Mouse (Mus musculus): ENCODE measurements around the gene Atxn3. TPM values are rescaled to one million over a fixed set of nuclear protein-coding genes. Genes with fewer than 3 reads are reported as not detected.

Atxn3 gene
- 5.8 and 6.8 TPM in 2 replicates for polyA plus RNA-seq (2012; rRNA removed)

GRCm38 (mm10) chr12:101957942-101958544 is at the start of gene Atxn3:
TSS of gene Atxn3 (minus strand) at chr12:101958246.

DNA sequence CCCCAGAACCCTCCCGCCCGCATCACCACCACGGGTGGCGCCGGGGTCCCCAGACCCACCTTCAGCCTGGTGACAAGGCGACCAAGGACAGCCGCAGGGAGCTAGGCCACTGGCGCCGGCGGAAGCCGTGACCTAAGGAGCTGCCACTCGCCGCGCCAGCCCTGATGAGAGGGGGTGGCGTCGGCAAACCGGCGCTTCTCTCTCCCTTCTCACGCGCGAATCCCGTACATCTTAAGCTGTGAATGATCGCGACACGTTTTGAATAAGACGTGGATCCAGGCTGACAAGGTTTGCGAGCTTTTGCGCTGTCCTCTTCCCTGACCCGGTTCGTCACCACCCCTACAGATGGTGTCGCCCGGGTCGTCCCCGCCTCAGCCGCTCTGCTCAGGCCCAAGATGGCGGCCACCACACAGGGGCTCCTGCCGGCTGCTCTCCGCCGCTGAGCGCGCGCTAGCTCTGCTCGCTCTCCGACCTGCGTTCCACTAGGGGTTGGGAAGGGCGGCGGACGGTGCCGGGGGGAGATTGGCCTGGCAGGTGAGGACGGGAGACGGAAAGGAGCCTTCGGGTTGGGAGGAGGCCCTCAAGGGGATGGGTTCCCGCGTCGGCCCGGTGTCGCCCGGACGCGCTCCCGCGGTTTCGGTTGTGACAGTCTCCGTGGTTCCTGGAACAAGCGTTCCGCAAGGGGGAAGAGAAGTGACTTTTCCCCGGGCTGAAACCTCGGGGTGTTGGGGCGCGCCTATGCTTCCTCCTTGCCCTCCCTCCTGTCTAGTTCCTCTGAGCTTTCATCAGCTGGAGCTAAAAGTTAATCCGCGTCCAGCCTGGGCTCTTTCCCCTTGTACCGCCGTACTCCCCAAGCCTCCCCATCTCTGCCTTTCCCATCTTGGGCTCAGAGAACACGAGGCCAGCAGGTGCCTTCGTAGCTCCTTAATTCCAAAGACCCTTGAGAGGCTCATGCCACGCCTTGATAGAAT is 17.8 kb upstream of the Atxn3 start, which contains the start of gene Cpsf2:
TSS of gene Cpsf2 (plus strand) at position 388 of the 971 bp plus-strand sequence.

DNA sequence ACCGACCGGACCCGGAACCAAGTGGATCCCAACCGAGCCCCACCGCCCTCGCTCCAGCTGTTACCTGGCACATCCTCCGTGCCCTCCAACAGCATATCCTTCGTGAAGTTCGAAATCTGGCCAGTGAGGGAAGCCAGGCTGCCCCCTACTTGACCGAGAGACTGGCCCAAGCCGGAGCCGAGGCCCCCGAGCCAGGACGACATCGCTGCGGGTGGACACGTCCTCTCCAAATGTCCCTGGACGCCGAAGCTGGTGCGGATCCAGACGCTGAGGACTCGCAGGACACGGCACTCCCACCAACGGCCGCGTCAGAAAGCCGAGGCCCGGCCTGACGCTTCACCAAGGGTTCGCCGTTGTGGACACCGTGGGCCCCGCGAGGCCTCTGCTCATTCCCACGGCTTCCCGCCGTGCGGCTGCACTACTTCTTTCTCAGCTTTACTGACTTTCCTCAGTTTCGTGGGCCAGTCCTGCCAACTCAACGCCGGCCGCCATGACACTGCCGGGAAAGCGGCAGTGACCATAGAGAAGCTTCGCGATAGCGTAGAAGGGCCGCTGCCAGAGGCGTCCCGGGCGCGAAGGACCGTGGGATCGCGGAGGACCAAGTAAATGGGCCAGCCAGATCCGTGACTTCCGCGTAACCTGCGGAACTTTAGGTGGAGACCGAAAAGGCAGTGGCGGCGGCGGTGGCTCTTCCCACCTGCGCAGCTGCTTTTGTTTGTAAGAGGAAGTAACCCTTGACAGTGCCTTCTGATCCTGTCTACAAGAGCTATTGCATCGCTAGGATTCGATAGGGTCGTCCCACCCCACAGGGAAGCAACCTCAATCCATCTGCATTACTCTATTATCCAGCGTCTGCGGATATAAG is 45.2 kb downstream of the Atxn3 start, which contains the start of gene Trip11:
TSS of gene Trip11 (minus strand) at position 642 of the 865 bp plus-strand sequence.

Other genes starting within 250 kb of the Atxn3 start
- gene Tc2n, start 239.7 kb downstream of the Atxn3 start, polyA plus RNA-seq (2012; rRNA removed), result 0.02 and 0.05 TPM in 2 replicates
- 2.5 and 2.6 TPM in 2 replicates for gene Fbln5, start 139.2 kb downstream of the Atxn3 start, polyA plus RNA-seq (2012; rRNA removed)
- gene Trip11, start 45.0 kb downstream of the Atxn3 start, polyA plus RNA-seq (2012; rRNA removed), result 2.4 and 2.6 TPM in 2 replicates
- gene Cpsf2, start 17.7 kb upstream of the Atxn3 start, polyA plus RNA-seq (2012; rRNA removed), result 11.3 and 12.3 TPM in 2 replicates
- 0.07 and 0.12 TPM in 2 replicates for gene Slc24a4, start 170.5 kb upstream of the Atxn3 start, polyA plus RNA-seq (2012; rRNA removed)

Measured in liver, embryonic 14 days (tissue).